Mouse (Mus musculus) liver, postnatal 0 days (tissue): ENCODE data around the gene Acsl1.

Experiments used
- CTCF ChIP-seq: sonication (generic); IDR thresholded peaks from 2 replicates; pipeline ENCODE4 v1.5.1; 2016; ENCODE audit warnings: antibody characterized with exemption, low read depth
- EP300 ChIP-seq: IDR thresholded peaks from 2 replicates; pipeline ENCODE4 v1.6.1; 2016; ENCODE audit warnings: antibody characterized with exemption, low read depth, mild to moderate bottlenecking

DNA sequence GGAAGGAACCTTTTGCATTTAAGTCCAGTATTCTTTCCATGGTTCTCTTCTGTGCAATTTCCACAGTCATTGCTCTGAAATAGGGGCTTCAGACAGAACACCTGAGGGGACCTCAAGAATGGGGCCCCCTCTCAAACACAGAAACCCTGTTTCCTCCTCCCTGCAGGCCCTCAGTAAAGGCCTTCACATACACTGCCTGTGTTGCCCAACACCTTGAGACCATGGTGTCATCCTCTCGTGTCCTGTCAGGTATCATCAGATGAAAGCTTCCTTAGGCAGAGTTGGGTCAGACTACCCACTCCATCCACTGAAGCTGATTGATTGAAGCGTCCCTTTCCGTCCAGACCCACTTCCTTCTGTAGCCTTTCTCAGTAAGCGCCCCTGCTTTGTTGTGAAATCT lies 11.9 kb downstream of the Acsl1 start:
- TF ChIP-seq CTCF (no peak), EP300 (no peak)
